Mouse (Mus musculus) neural tube, embryonic 14.5 days (tissue): ENCODE data around the gene Baiap2. TPM values are rescaled to one million over a fixed set of nuclear protein-coding genes. Genes with fewer than 3 reads are reported as not detected.

Source experiments
- ATAC-seq: fragments of 200-750 bp; cut with Nextera tagmentation; 2 replicates; pipeline ENCODE4 v1.8.0; 2017; ENCODE audit warnings: low read depth, mild to moderate bottlenecking, moderate TSS enrichment, moderate library complexity
- H3K27ac ChIP-seq: fragments of 300-500 bp; sonication (generic); 2 replicates; pipeline ENCODE4 v1.5.1; 2014; ENCODE audit warnings: low read depth, mild to moderate bottlenecking, control low read depth, low read length, moderate library complexity, mixed read lengths
- H3K27me3 ChIP-seq: fragments of 300-500 bp; sonication (generic); 2 replicates; pipeline ENCODE4 v1.6.1; 2014; ENCODE audit warnings: low read length; ENCODE audit not compliant: control insufficient read depth, insufficient read depth
- H3K36me3 ChIP-seq: fragments of 300-500 bp; sonication (generic); 2 replicates; pipeline ENCODE4 v1.6.1; 2014; ENCODE audit warnings: low read length, mixed read lengths; ENCODE audit not compliant: control insufficient read depth, insufficient read depth
- H3K4me1 ChIP-seq: fragments of 300-500 bp; sonication (generic); 2 replicates; pipeline ENCODE4 v1.6.1; 2014; ENCODE audit warnings: low read length; ENCODE audit not compliant: control insufficient read depth, insufficient read depth
- H3K4me2 ChIP-seq: fragments of 300-500 bp; sonication (generic); 2 replicates; pipeline ENCODE4 v1.6.1; 2014; ENCODE audit warnings: mild to moderate bottlenecking, low read depth, low read length, control low read depth
- H3K4me3 ChIP-seq: fragments of 300-500 bp; sonication (generic); 2 replicates; pipeline ENCODE4 v1.5.1; 2014; ENCODE audit warnings: low read depth, low read length, control low read depth, mixed read lengths
- H3K9ac ChIP-seq: fragments of 300-500 bp; sonication (generic); replicated peaks from 2 replicates; pipeline ENCODE4 v1.6.1; 2014; ENCODE audit warnings: low read depth, mild to moderate bottlenecking, control low read depth, low read length, mixed read lengths
- H3K9me3 ChIP-seq: fragments of 300-500 bp; sonication (generic); 2 replicates; pipeline ENCODE4 v1.6.1; 2016; ENCODE audit warnings: low read length; ENCODE audit not compliant: control insufficient read depth
- WGBS: fragments of 180-500 bp; shearing (Covaris S2); extraction: QIAGEN DNeasy Blood & Tissue Kit; methylation state at CpG from one replicate; pipeline ENCODE4 v1.1.7; 2014; 5-methylcytosine and 5-hydroxymethylcytosine counted together
- polyA plus RNA-seq: library from polyadenylated mRNA; unstranded; fragments of >200 nt; fragmentation: Nextera tagmentation; extraction: Ambion mirVana; gene quantifications from 2 replicates; pipeline ENCODE4 v1.2.1, GENCODE M21; 2014

Gene Baiap2
- polyA plus RNA-seq, 1 experiment from 2014 or later = 13.7 TPM

DNA sequence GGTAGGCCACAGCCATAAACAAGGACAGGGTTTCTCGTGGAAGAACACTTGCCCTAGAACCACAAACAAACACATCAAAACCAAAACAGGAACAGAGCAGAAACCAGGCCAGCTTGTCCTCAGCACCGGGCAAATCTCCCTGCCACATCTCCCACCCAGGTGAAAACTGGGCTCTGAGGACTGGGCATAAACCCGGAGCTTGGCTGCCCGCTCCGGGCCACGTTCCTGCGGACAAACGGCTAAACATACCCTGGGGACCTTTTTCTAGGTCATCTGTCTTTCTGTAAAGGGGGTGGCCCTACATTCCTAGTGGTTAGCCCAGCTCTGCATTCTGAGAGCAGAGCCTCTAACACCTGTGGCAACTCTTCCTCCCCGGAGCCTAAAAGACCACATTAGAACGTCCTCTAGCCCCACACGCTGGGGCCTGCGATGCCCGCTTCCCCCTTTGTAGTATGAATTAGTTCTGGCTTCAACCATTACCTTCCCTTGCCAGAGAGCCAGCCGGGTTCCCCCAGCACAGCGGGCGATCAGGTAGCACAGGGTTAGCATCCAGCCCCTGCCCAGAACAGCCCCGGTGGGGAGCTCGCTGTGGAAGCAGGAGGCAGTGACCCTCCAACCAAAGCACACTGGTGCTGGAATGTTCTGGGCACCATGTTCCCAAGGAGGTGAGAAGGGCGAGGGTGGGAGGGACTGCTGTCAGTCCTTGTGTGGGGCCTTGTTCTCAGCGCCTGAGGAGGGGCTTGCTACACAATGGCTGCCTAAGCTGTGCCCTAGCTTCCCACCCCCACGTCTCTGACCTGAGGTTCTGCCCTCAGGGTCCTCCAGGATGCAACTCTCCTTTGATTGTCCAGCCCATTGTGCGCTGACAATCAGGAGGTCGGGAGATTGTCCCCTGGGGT is 77.2 kb downstream of the Baiap2 start:
- no peak overlapping the region; the same call in 1 of the 2 replicates for H3K9ac ChIP-seq
- H3K4me1 ChIP-seq = peaks cover 11% of the 10 kb centered on the region
- peaks cover under 1% of the 10 kb centered on the region; the same call in 1 of the 2 replicates for H3K36me3 ChIP-seq
- H3K4me3 ChIP-seq = 0 out of 2 replicates have a peak overlapping the region, but pooled peaks have one; percentile 4
- 46% methylated on average over 23 of the region's 23 CpGs for WGBS
- H3K9me3 ChIP-seq = no peaks in the 10 kb centered on the region
- ATAC-seq = no peak
- H3K27ac ChIP-seq = no peak overlapping the region
- no peaks in the 10 kb centered on the region for H3K27me3 ChIP-seq
- no peak overlapping the region for H3K4me2 ChIP-seq

DNA sequence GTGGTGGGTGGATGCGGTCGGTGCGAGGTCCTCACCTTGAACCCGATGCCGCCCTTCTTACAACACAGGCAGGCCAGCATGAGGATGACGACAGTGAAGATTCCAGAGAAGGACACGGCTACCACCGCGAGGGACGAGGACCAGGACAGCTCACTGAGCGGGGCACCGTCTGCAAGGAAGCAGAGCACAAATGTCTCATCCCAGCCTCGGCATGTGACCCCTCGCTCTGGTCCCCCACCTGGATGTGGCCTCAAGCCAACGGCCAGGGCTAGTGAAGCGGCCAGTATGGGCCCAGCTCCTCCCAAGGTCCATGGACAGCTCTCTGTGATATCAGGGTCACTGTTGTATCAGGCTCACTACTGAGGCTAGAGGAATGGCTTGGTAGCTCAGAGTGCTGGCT is 78.8 kb downstream of the Baiap2 start:
- H3K9ac ChIP-seq = no peak overlapping the region
- H3K4me2 ChIP-seq = no peak overlapping the region
- no peak overlapping the region for H3K4me3 ChIP-seq
- no peaks in the 10 kb centered on the region for H3K9me3 ChIP-seq
- H3K27ac ChIP-seq = no peak overlapping the region
- H3K36me3 ChIP-seq = no peaks in the 10 kb centered on the region
- WGBS = 93% methylated on average over 16 of the region's 16 CpGs
- no peaks in the 10 kb centered on the region for H3K27me3 ChIP-seq
- peaks cover 11% of the 10 kb centered on the region for H3K4me1 ChIP-seq
- no peak for ATAC-seq

DNA sequence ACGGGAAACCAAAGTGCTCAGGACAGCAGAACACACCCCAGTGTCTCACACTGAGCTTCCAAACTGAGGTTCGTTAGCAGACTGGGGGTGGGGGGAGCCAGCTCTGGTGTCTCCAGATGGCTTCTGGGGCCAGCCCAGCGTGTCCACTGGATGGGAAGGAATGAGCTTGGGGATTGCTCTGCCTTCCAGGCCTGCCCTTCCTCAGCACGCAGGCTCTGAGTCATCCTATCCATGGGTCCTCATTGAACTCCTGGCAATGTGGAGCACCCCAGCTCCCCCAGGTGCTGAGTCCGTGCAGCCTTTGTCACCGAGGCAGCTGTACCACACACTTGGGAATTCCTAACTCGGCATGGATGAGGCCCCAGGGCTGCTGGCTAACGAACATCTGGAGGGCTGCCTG is 79.7 kb downstream of the Baiap2 start:
- H3K9ac ChIP-seq = no peak overlapping the region
- H3K27me3 ChIP-seq = no peaks in the 10 kb centered on the region
- no peaks in the 10 kb centered on the region for H3K9me3 ChIP-seq
- H3K36me3 ChIP-seq = no peaks in the 10 kb centered on the region
- ATAC-seq = no peak
- no peak overlapping the region for H3K4me3 ChIP-seq
- 51% methylated on average over 8 of the region's 8 CpGs for WGBS
- H3K27ac ChIP-seq = peak overlapping the region; percentile 74
- no peak overlapping the region for H3K4me2 ChIP-seq
- H3K4me1 ChIP-seq = peaks cover 11% of the 10 kb centered on the region

DNA sequence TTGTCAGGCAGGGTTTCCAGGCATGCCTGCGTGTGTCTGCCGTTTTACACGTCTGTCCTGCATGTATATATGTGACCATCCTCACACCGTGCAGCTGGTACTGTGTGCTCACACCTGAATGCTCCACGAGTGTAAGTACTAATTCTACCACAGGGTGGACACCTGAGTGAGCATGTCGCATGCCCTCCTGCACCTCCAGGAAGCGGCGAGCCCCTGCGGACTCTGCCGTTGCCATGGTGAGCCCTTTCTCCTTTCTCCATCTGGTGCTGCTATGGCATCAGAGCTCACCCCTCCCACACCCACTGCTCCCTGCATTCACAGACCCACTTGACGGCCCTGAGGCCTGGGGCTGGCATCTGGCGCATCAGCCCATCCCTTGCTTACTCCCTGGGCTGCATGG is 80.3 kb downstream of the Baiap2 start:
- ATAC-seq = peak; percentile 67; the same call in 1 of the 2 replicates
- H3K27me3 ChIP-seq = no peaks in the 10 kb centered on the region
- H3K4me1 ChIP-seq = peaks cover 11% of the 10 kb centered on the region
- no peak overlapping the region for H3K4me3 ChIP-seq
- H3K9me3 ChIP-seq = no peaks in the 10 kb centered on the region
- peak overlapping the region; percentile 74 for H3K27ac ChIP-seq
- no peak overlapping the region for H3K4me2 ChIP-seq
- no peaks in the 10 kb centered on the region for H3K36me3 ChIP-seq
- 33% methylated on average over 12 of the region's 12 CpGs for WGBS
- no peak overlapping the region; the same call in 1 of the 2 replicates for H3K9ac ChIP-seq

DNA sequence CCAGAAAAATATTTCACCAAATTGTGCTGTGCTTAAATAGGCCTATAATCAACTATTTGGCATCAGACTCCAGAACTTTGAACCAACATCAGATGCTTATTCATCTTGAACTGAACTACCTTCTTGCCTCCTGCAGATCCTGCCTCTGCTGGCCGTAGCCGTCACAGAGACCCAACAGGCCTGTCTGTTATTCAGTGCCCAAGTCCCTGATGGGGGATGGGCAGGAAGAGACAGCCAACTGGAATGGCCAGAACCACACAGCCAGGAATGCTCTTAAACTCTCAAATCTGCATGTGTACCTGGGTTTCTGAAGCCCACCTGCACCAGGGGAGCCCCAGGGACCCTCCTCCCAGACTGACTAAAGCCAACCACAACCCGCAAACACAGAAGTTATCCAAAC is 84.4 kb downstream of the Baiap2 start:
- Histone ChIP-seq H3K4me1 (peaks cover 11% of the 10 kb centered on the region), H3K9me3 (no peaks in the 10 kb centered on the region), H3K9ac (no peak overlapping the region), H3K36me3 (no peaks in the 10 kb centered on the region), H3K4me3 (no peak overlapping the region), H3K4me2 (no peak overlapping the region), H3K27me3 (no peaks in the 10 kb centered on the region), H3K27ac (no peak overlapping the region)
- no peak for ATAC-seq
- 79% methylated on average over 3 of the region's 3 CpGs for WGBS

DNA sequence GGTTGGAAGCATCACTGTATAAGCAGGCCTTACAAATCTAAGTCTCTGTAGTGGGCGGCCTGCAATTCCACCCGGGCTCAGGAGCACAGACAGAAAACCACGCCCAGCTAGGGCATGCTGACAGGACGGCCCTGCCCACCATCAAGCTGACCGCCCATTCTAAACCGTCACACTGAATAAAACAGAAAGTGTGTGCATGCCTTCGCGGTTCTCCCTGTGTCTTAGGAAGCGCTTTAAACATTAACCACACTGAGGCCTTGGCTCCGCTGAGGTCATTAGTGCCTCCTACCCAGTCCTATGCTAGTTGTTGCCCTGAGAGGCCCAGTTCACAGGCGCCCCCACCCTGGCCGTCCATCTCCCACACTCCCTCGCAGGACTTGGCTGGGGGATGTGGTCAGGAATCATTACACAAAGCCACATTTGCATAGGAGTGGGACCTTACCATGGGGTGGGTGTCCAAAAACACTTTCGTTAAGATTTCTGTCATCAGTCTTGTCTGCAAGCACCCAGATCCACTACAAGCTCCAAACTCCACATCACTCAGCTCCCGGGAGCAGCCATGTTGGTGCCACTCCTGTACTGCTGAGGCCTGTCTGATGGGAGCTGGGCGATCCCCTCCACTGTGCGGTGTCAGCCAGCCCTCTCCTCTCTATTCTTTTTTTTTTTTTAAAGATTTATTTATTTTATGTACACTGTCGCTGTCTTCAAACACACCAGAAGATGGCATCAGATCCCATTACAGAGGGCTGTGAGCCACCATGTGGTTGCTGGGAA is 85.9 kb downstream of the Baiap2 start:
- no peak overlapping the region for H3K9ac ChIP-seq
- WGBS = 54% methylated on average over 18 of the region's 18 CpGs
- no peak overlapping the region for H3K4me2 ChIP-seq
- peaks cover under 1% of the 10 kb centered on the region for H3K4me1 ChIP-seq
- no peak overlapping the region for H3K4me3 ChIP-seq
- H3K27ac ChIP-seq = no peak overlapping the region
- no peaks in the 10 kb centered on the region for H3K27me3 ChIP-seq
- ATAC-seq = no peak
- no peaks in the 10 kb centered on the region for H3K9me3 ChIP-seq
- no peaks in the 10 kb centered on the region for H3K36me3 ChIP-seq

DNA sequence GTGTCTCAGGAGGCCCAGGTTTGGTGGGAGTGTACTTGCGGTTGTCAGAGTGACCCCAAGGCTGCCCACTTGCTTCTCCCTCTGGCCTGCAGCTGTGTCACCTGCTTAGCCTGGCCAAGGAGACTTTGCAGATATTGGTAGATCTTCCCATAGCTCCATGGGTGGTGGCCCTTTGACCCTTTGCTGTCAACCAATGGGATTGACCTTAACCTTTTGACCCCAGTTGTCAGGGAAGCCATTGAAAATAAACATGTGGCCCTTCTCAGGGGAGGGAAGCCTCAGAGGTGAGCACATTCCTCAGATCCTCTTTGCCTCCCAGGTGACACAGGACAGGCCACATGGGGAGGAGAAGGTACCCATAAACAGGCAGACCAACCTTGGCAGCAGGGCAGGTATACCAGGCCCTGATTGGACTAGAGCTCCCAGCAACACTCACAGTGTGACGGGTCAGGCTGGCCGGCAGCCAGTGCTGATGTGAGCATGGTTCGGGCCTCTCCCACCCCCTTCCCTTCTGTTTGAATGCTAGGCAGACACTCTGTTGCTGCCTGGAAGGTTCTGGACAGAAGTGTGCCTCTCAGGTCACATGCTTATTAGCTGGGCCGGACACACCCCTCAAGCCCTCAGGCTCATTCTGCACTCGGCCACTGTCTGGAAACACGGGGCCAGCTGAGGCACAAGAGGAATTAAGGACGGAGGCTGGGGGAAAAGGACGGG is 87.0 kb downstream of the Baiap2 start:
- Histone ChIP-seq H3K36me3 (no peaks in the 10 kb centered on the region), H3K9ac (no peak overlapping the region), H3K4me1 (no peaks in the 10 kb centered on the region), H3K4me3 (no peak overlapping the region), H3K27ac (no peak overlapping the region), H3K9me3 (no peaks in the 10 kb centered on the region), H3K27me3 (no peaks in the 10 kb centered on the region), H3K4me2 (no peak overlapping the region)
- no peak for ATAC-seq
- 57% methylated on average over 9 of the region's 9 CpGs for WGBS

DNA sequence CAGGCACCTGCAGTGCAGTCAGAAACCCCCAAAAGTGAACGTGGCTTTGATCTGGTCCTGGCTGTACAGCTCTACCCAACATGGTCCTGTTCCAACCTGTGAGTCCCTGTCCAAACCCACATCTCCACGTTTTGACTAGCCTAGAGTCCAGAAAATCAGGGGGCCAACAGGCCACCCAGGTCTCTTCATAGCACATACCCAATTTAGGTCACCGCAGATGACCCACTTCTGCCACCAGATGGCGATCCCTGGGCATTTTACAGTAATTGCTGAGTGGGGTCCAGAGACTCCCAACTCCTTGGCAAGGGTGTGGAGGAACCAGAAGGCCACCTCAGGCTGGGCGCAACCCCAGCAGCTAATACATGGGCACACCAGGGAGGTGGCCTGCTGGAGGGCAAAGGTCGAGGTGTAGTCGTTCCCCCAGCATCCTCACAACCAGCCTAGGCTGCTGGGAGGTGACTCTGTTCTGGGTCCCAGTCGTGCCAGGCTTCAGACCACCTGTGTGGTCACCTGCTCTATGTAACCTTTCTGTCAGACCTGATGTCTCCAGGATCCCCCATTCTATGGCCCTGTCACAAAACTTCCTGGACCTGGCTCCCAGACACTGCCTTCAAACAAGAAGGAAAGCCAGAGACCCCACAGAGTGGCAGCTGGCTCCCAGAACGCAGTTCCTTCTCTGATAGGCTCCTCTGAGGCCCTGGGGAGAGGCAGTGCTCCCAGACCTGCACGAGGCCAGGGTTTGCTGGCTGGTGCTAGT is 87.8 kb downstream of the Baiap2 start:
- no peak overlapping the region for H3K27ac ChIP-seq
- H3K4me1 ChIP-seq = no peaks in the 10 kb centered on the region
- H3K4me3 ChIP-seq = no peak overlapping the region
- WGBS = 37% methylated on average over 10 of the region's 10 CpGs
- H3K27me3 ChIP-seq = no peaks in the 10 kb centered on the region
- ATAC-seq = peak; percentile 41; the same call in 1 of the 2 replicates
- H3K4me2 ChIP-seq = no peak overlapping the region
- H3K9ac ChIP-seq = no peak overlapping the region
- H3K36me3 ChIP-seq = no peaks in the 10 kb centered on the region
- H3K9me3 ChIP-seq = no peaks in the 10 kb centered on the region
